In genomic region chr4:126103590-126104068, GRCm38 (mm10) we compare ENCODE assay signal across 7 mouse cellular contexts. TPM values are rescaled to one million over a fixed set of nuclear protein-coding genes. Genes with fewer than 3 reads are reported as not detected.
A peak's percentile ranks its signal among the peaks of the same experiment; 100 is the strongest.
DNase-seq lines count a peak whose midpoint lies in the region; ATAC-seq lines count a peak whose summit lies in the region.

Gene Stk40 (plus strand): TSS chr4:126103957.

- H3K27ac ChIP-seq in embryonic facial prominence, embryonic 12.5 days: peak within 1 kb of the TSS; percentile 67
- H3K27ac ChIP-seq in limb, embryonic 11.5 days (replicated peaks; ENCODE audit: low read depth, low read length): no peak within 1 kb of the TSS; the same call in 1 of the 2 replicates
- peak within 1 kb of the TSS; percentile 83 for H3K27ac ChIP-seq in midbrain, embryonic 14.5 days (replicated peaks; ENCODE audit: low read depth, low read length)

- H3K4me2 ChIP-seq in embryonic facial prominence, embryonic 12.5 days (replicated peaks): peak within 1 kb of the TSS; percentile 90
- peak within 1 kb of the TSS; percentile 88 for H3K4me2 ChIP-seq in limb, embryonic 11.5 days (ENCODE audit: low read depth, severe bottlenecking)
- peak within 1 kb of the TSS; percentile 96 for H3K4me2 ChIP-seq in midbrain, embryonic 14.5 days (ENCODE audit: low read length)

- DNase-seq in adrenal gland, postnatal 25 days: peak; percentile 96
- peak; percentile 100 for DNase-seq in heart, adult 11 months
- DNase-seq in kidney, adult 18-20 months: peak; percentile 94
- DNase-seq in limb, embryonic 11.5 days (ENCODE audit: low spot score): peak; percentile 98
- DNase-seq in midbrain, embryonic 14.5 days: peak; percentile 98
- DNase-seq in spleen, adult 18-20 months: peak; percentile 92 to 94

- H3K36me3 ChIP-seq in embryonic facial prominence, embryonic 12.5 days: 0 out of 2 replicates have a peak, but pooled peaks cover 4% of the 10 kb centered on the region
- peaks cover 3% of the 10 kb centered on the region; the same call in 1 of the 2 replicates for H3K36me3 ChIP-seq in limb, embryonic 11.5 days (ENCODE audit: control insufficient read depth, insufficient read depth, low read length)
- H3K36me3 ChIP-seq in midbrain, embryonic 14.5 days (ENCODE audit: control insufficient read depth, insufficient read depth, low read length): no peaks in the 10 kb centered on the region

- peak within 1 kb of the TSS; percentile 76 for H3K9ac ChIP-seq in embryonic facial prominence, embryonic 12.5 days
- H3K9ac ChIP-seq in limb, embryonic 11.5 days (ENCODE audit: low read length): peak within 1 kb of the TSS; percentile 72
- peak within 1 kb of the TSS; percentile 83 for H3K9ac ChIP-seq in midbrain, embryonic 14.5 days (replicated peaks; ENCODE audit: low read length)

- ATAC-seq in embryonic facial prominence, embryonic 12.5 days (ENCODE audit: insufficient number of reproducible peaks, insufficient read depth, low FRiP score, low TSS enrichment): peak; percentile 91
- ATAC-seq in limb, embryonic 11.5 days (ENCODE audit: insufficient number of reproducible peaks, low FRiP score, low TSS enrichment, low read depth): peak; percentile 93
- peak; percentile 94 for ATAC-seq in midbrain, embryonic 14.5 days (ENCODE audit: low FRiP score, low TSS enrichment)

- no peaks in the 10 kb centered on the region for H3K27me3 ChIP-seq in embryonic facial prominence, embryonic 12.5 days
- H3K27me3 ChIP-seq in limb, embryonic 11.5 days (ENCODE audit: control insufficient read depth, insufficient read depth, low read length): no peaks in the 10 kb centered on the region
- H3K27me3 ChIP-seq in midbrain, embryonic 14.5 days (ENCODE audit: control insufficient read depth, insufficient read depth, low read length): no peaks in the 10 kb centered on the region

- H3K4me3 ChIP-seq in embryonic facial prominence, embryonic 12.5 days: peak within 1 kb of the TSS; percentile 81
- peak within 1 kb of the TSS; percentile 84 for H3K4me3 ChIP-seq in limb, embryonic 11.5 days (ENCODE audit: low read depth, low read length)
- H3K4me3 ChIP-seq in midbrain, embryonic 14.5 days (replicated peaks; ENCODE audit: low read depth, low read length): peak within 1 kb of the TSS; percentile 91

- H3K4me1 ChIP-seq in embryonic facial prominence, embryonic 12.5 days: peaks cover 20% of the 10 kb centered on the region
- H3K4me1 ChIP-seq in limb, embryonic 11.5 days (ENCODE audit: control insufficient read depth, insufficient read depth, low read length): peaks cover 12% of the 10 kb centered on the region
- H3K4me1 ChIP-seq in midbrain, embryonic 14.5 days (ENCODE audit: control insufficient read depth, insufficient read depth, low read length): peaks cover 49% of the 10 kb centered on the region

- H3K9me3 ChIP-seq in embryonic facial prominence, embryonic 12.5 days: no peaks in the 10 kb centered on the region
- H3K9me3 ChIP-seq in limb, embryonic 11.5 days (ENCODE audit: control insufficient read depth, low read length): no peaks in the 10 kb centered on the region
- no peaks in the 10 kb centered on the region for H3K9me3 ChIP-seq in midbrain, embryonic 14.5 days (ENCODE audit: control insufficient read depth, low read length)

- under 1% methylated on average over 34 of the region's 34 CpGs for WGBS in embryonic facial prominence, embryonic 12.5 days
- under 1% methylated on average over 34 of the region's 34 CpGs for WGBS in limb, embryonic 11.5 days
- under 1% methylated on average over 33 of the region's 34 CpGs for WGBS in midbrain, embryonic 14.5 days

RNA-seq across cellular contexts. Expression of gene Stk40, which starts in this region (rescaled TPM):
- total RNA-seq in adrenal gland, postnatal 25 days (2021): 41.2 and 43.1 TPM in 2 replicates
- 45.7 and 48.0 TPM in 2 replicates for polyA plus RNA-seq in embryonic facial prominence, embryonic 12.5 days (2016; fragmentation: Nextera tagmentation; extraction: Ambion mirVana)
- 27.8 and 30.4 TPM in 2 replicates for polyA plus RNA-seq in limb, embryonic 11.5 days (2014; fragmentation: Nextera tagmentation; extraction: Ambion mirVana)
- 21.1 and 29.4 TPM in 2 replicates for polyA plus RNA-seq in midbrain, embryonic 14.5 days (2014; fragmentation: Nextera tagmentation; extraction: Ambion mirVana)
